Mouse (Mus musculus) embryonic facial prominence, embryonic 12.5 days (tissue): ENCODE measurements around the gene Gm10300. TPM values are rescaled to one million over a fixed set of nuclear protein-coding genes. Genes with fewer than 3 reads are reported as not detected.

Source experiments
- polyA plus RNA-seq: library from polyadenylated mRNA; unstranded; fragments of >200 nt; fragmentation: Nextera tagmentation; extraction: Ambion mirVana; gene quantifications from 2 replicates; pipeline ENCODE4 v1.2.1, GENCODE M21; 2016

Gm10300 gene
- polyA plus RNA-seq, 1 experiment from 2014 or later = not detected

Other genes with a start within 250 kb of the Gm10300 start
- 38.1 and 39.2 TPM in 2 replicates for gene Ptpru, start 236.4 kb upstream of the Gm10300 start, polyA plus RNA-seq
- gene Mecr, start 231.2 kb upstream of the Gm10300 start, polyA plus RNA-seq = 48.4 and 50.4 TPM in 2 replicates
- gene Srsf4, start 201.1 kb upstream of the Gm10300 start, polyA plus RNA-seq = 141 and 143 TPM in 2 replicates
- gene Tmem200b, start 152.9 kb upstream of the Gm10300 start, polyA plus RNA-seq = 4.7 and 5.5 TPM in 2 replicates
- 117 and 125 TPM in 2 replicates for gene Epb41, start 624 bp downstream of the Gm10300 start, polyA plus RNA-seq
- 0.51 and 0.52 TPM in 2 replicates for gene Oprd1, start 69.8 kb downstream of the Gm10300 start, polyA plus RNA-seq
- 131 and 140 TPM in 2 replicates for gene Ythdf2, start 137.6 kb downstream of the Gm10300 start, polyA plus RNA-seq
- 43.0 and 43.3 TPM in 2 replicates for gene Gmeb1, start 186.9 kb downstream of the Gm10300 start, polyA plus RNA-seq
- gene Taf12, start 199.7 kb downstream of the Gm10300 start, polyA plus RNA-seq = 51.7 and 54.3 TPM in 2 replicates
- gene Rab42, start 228.7 kb downstream of the Gm10300 start, polyA plus RNA-seq = 1.4 and 1.8 TPM in 2 replicates